Mouse (Mus musculus): Measurements from ENCODE around the gene Gm7970.
"Not testable (repeated sequence)": the region's sequence is repeated elsewhere in the genome, so short reads cannot be mapped to it uniquely, and the experiment has no call there.

The Gm7970 gene

DNA sequence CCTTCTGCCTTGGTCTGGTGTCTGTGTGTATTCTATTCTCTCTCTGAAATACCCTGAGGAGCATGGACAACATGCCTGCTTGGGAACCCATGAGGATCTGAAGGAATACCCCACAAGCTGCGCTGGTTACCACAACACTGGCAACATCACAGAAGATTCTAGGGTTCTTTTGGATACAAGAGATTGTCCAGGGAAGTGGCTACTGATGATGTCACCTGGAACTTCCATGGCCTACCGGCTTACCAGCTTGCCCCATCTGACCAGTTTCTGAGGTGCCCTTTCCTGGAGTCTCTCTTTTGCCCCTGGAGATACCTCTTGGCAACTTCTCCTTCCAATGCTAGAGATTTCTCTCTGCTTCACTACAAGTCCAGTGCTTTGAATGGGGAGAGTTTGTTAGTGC is at the start of gene Gm7970:
TSS of gene Gm7970 (minus strand) at position 101 of the 400 bp plus-strand sequence.
- DNase-seq, result not testable (repeated sequence)

- DNase-seq, result not testable (repeated sequence)
Measured at GRCm38 (mm10) chr14:41600935-41601334, 45.6 kb upstream of the Gm7970 start.

DNA sequence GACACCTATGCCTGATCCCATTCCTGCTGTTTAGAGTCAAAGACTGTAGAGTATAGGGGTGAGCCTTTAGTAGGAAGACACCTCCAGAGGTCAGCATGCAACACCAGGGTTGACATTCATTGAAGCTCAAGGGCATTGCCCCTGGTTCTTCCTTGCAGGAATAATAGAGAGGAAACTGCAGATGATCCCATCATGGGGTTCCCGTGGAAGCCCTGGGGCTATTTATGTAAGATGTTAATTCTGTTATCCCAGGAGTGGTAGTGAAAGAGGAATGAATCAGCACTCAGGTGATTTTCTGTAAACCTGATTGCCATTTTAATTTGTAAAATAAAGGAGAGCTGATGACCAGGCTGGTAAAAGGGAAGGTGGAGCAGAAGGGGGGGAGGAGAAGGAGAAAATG is 31.0 kb upstream of the Gm7970 start:
- not testable (repeated sequence) for DNase-seq

DNA sequence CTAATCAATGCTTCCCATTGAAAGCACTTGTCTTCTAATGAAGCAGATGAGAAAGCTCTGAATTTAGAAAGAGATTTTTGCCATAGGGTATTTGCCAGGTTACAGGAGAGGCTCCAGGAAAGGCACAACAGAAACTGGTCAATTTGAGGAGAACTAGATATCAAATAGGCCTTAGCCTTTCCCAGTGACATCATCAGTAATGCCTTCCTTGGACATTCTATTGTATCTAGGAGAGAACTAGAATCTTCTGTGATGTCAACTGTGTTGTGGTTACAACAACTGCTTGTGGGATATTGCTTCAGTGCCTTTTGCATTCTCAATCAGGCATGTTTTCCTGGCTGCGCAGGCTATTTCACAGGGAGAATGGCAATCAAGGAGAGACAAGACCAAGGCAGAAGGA is 17.5 kb upstream of the Gm7970 start, which contains the start of gene 1700049E17Rik2:
TSS of gene 1700049E17Rik2 (plus strand) at position 301 of the 400 bp plus-strand sequence.
- DNase-seq, result not testable (repeated sequence)

DNA sequence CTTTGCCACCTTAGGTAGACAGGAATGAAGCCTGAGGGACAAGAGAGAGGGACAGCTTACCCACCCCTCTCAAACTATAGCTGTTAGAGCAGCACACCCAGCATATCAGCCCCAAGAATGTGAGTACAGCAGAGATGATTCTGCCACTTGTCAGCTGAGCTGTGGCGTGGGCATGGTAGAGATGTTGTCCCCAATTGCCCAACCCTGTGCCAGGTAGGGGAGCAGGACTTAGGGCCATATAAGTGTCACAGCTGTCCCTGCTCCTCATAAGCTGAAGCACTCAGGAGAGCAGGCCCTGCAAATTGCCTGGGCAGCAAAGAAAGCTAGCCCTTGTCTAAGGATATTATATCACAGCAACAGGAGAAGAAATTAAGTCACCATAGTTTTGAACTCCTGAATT is 30.7 kb downstream of the Gm7970 start:
- DNase-seq, result not testable (repeated sequence)

DNA sequence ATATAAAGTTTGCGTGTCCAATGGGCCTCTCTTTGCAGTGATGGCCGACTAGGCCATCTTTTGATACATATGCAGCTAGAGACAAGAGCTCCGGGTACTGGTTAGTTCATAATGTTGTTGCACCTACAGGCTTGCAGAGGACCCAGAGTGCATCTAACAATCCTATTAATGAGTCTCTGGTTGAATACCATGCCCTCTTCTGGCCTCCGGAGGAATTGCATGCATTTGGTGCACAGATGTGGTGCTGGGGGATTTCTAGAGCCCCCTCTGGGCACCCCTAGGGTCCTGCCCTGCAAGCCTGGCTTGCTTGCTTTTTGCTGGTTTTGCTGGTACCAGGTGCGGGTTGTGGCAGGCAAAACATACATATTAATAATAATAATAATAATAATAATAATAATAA is 34.7 kb downstream of the Gm7970 start:
- not testable (repeated sequence) for DNase-seq
